Mouse (Mus musculus): ENCODE data around the gene Zc3h7a.

GRCm38 (mm10) chr16:11093717-11094386 lies 82.3 kb downstream of the Zc3h7a start:
- TF ChIP-seq EP300 (IDR thresholded peaks at IDR 0.05; ENCODE audit: insufficient read depth, low read depth, low read length) (no peak), POLR2A (IDR thresholded peaks at IDR 0.05; ENCODE audit: insufficient read depth, low read length) (no peak), CTCF (IDR thresholded peaks at IDR 0.05; ENCODE audit: low read depth, low read length) (no peak)
